Mouse (Mus musculus): ENCODE results near the gene Ndfip2. TPM values are rescaled to one million over a fixed set of nuclear protein-coding genes. Genes with fewer than 3 reads are reported as not detected.

Gene Ndfip2
- total RNA-seq, 2 experiments from 2014 or later = 129 to 134 TPM

- no peak for DNase-seq (ENCODE audit: low spot score in 2 of 2)
- intact Hi-C loops (cut with DNase I) = no loop called here
Measured at GRCm38 (mm10) chr14:105272539-105272938, 14.2 kb downstream of the Ndfip2 start.

- intact Hi-C loops (cut with DNase I) = no loop called here
- no peak for DNase-seq (ENCODE audit: low spot score in 2 of 2)
Measured at GRCm38 (mm10) chr14:105275196-105275595, 16.8 kb downstream of the Ndfip2 start.

GRCm38 (mm10) chr14:105277277-105277676, 18.9 kb downstream of the Ndfip2 start:
- intact Hi-C loops (cut with DNase I) = no loop called here

GRCm38 (mm10) chr14:105284062-105284461, 25.7 kb downstream of the Ndfip2 start:
- no peak for DNase-seq (ENCODE audit: low spot score in 2 of 2)
- intact Hi-C loops (cut with DNase I) = no loop called here

More at GRCm38 (mm10) chr14:105277277-105277676, 18.9 kb downstream of the Ndfip2 start:
- no peak for DNase-seq (ENCODE audit: low spot score in 2 of 2)

- intact Hi-C loops (cut with DNase I) = no loop called here
- DNase-seq (ENCODE audit: low spot score in 2 of 2) = no peak
Measured at GRCm38 (mm10) chr14:105287557-105287956, 29.2 kb downstream of the Ndfip2 start.

- intact Hi-C loops (cut with DNase I) = no loop called here
- DNase-seq (ENCODE audit: low spot score in 2 of 2) = no peak
Measured at GRCm38 (mm10) chr14:105287972-105288371, 29.6 kb downstream of the Ndfip2 start.

- no peak for DNase-seq (ENCODE audit: low spot score in 2 of 2)
- intact Hi-C loops (cut with DNase I) = no loop called here
Measured at GRCm38 (mm10) chr14:105288529-105288928, 30.2 kb downstream of the Ndfip2 start.

GRCm38 (mm10) chr14:105292139-105292538, 33.8 kb downstream of the Ndfip2 start:
- DNase-seq (ENCODE audit: low spot score in 2 of 2) = no peak
- intact Hi-C loops (cut with DNase I) = loop anchor here (5.0 kb wide), 1 partner anchor 35 kb away; the partner anchor contains the start of gene Ndfip2

- intact Hi-C loops (cut with DNase I) = loop anchor here (5.0 kb wide), 1 partner anchor 36 kb away; the partner anchor contains the start of gene Ndfip2
- DNase-seq (ENCODE audit: low spot score in 2 of 2) = no peak
Measured at GRCm38 (mm10) chr14:105293777-105294176, 35.4 kb downstream of the Ndfip2 start.

GRCm38 (mm10) chr14:105295820-105296582, 37.6 kb downstream of the Ndfip2 start:
- intact Hi-C loops (cut with DNase I) = loop anchor here (2.0 kb wide), 2 partner anchors 63 to 111 kb away; no protein-coding TSS in a partner anchor
- peak; percentile 56 to 88 for DNase-seq (ENCODE audit: low spot score in 2 of 2)

- DNase-seq (ENCODE audit: low spot score in 2 of 2) = no peak
- intact Hi-C loops (cut with DNase I) = no loop called here
Measured at GRCm38 (mm10) chr14:105299744-105300255, 41.4 kb downstream of the Ndfip2 start.

- no peak for DNase-seq (ENCODE audit: low spot score in 2 of 2)
- intact Hi-C loops (cut with DNase I) = no loop called here
Measured at GRCm38 (mm10) chr14:105300551-105300950, 42.2 kb downstream of the Ndfip2 start.

- no peak for DNase-seq (ENCODE audit: low spot score in 2 of 2)
- intact Hi-C loops (cut with DNase I) = no loop called here
Measured at GRCm38 (mm10) chr14:105302708-105303107, 44.3 kb downstream of the Ndfip2 start.

- peak in 1 of 2 experiments; percentile 40 for DNase-seq (ENCODE audit: low spot score in 2 of 2)
- intact Hi-C loops (cut with DNase I) = no loop called here
Measured at GRCm38 (mm10) chr14:105307716-105308115, 49.3 kb downstream of the Ndfip2 start.

GRCm38 (mm10) chr14:105312366-105312765, 54.0 kb downstream of the Ndfip2 start:
- no peak for DNase-seq (ENCODE audit: low spot score in 2 of 2)
- intact Hi-C loops (cut with DNase I) = loop anchor here (5.0 to 10.0 kb wide), 2 partner anchors 585 to 1192 kb away; partner anchors contain the start of gene Spry2

GRCm38 (mm10) chr14:105312944-105313343, 54.6 kb downstream of the Ndfip2 start:
- no peak for DNase-seq (ENCODE audit: low spot score in 2 of 2)
- intact Hi-C loops (cut with DNase I) = loop anchor here (5.0 to 10.0 kb wide), 2 partner anchors 584 to 1192 kb away; partner anchors contain the start of gene Spry2

GRCm38 (mm10) chr14:105313877-105314276, 55.5 kb downstream of the Ndfip2 start:
- intact Hi-C loops (cut with DNase I) = loop anchor here (5.0 to 10.0 kb wide), 2 partner anchors 583 to 1191 kb away; partner anchors contain the start of gene Spry2

GRCm38 (mm10) chr14:105321712-105322111, 63.3 kb downstream of the Ndfip2 start:
- DNase-seq (ENCODE audit: low spot score in 2 of 2) = no peak
- intact Hi-C loops (cut with DNase I) = no loop called here

More at GRCm38 (mm10) chr14:105313877-105314276, 55.5 kb downstream of the Ndfip2 start:
- DNase-seq (ENCODE audit: low spot score in 2 of 2) = peak; percentile 54 to 55

GRCm38 (mm10) chr14:105322829-105323228, 64.5 kb downstream of the Ndfip2 start:
- intact Hi-C loops (cut with DNase I) = no loop called here
- no peak for DNase-seq (ENCODE audit: low spot score in 2 of 2)

- DNase-seq (ENCODE audit: low spot score in 2 of 2) = no peak
- intact Hi-C loops (cut with DNase I) = no loop called here
Measured at GRCm38 (mm10) chr14:105323448-105323847, 65.1 kb downstream of the Ndfip2 start.
